Mouse (Mus musculus) intestine, embryonic 14.5 days (tissue): ENCODE measurements around the gene Cyp39a1. TPM values are rescaled to one million over a fixed set of nuclear protein-coding genes. Genes with fewer than 3 reads are reported as not detected.

Experiments
- ATAC-seq: fragments of 200-750 bp; cut with Nextera tagmentation; replicated peaks from 2 replicates; pipeline ENCODE4 v1.8.0; 2017; ENCODE audit warnings: low read depth, moderate number of reproducible peaks, moderate TSS enrichment, moderate library complexity; ENCODE audit not compliant: low FRiP score, low TSS enrichment
- DNase-seq: peaks from one replicate; pipeline ENCODE4 v3.0.0-alpha.2; 2018; ENCODE audit warnings: low spot score
- H3K27ac ChIP-seq: fragments of 300-500 bp; sonication (generic); 2 replicates; pipeline ENCODE4 v1.5.1; 2014; ENCODE audit warnings: low read depth, mild to moderate bottlenecking, control low read depth
- H3K27me3 ChIP-seq: fragments of 300-500 bp; sonication (generic); replicated peaks from 2 replicates; pipeline ENCODE4 v1.6.1; 2014; ENCODE audit warnings: low read length, control low read depth; ENCODE audit not compliant: control insufficient read depth, insufficient read depth
- H3K36me3 ChIP-seq: fragments of 300-500 bp; sonication (generic); 2 replicates; pipeline ENCODE4 v1.6.1; 2014; ENCODE audit warnings: low read length, control low read depth; ENCODE audit not compliant: control insufficient read depth, insufficient read depth
- H3K4me1 ChIP-seq: fragments of 300-500 bp; sonication (generic); replicated peaks from 2 replicates; pipeline ENCODE4 v1.6.1; 2014; ENCODE audit warnings: low read length, control low read depth, mixed read lengths; ENCODE audit not compliant: control insufficient read depth, insufficient read depth
- H3K4me2 ChIP-seq: fragments of 300-500 bp; sonication (generic); 2 replicates; pipeline ENCODE4 v1.6.1; 2014; ENCODE audit warnings: low read length
- H3K4me3 ChIP-seq: fragments of 300-500 bp; sonication (generic); 2 replicates; pipeline ENCODE4 v1.5.1; 2014; ENCODE audit warnings: low read depth, low read length, control low read depth, mixed read lengths
- H3K9ac ChIP-seq: fragments of 300-500 bp; sonication (generic); 2 replicates; pipeline ENCODE4 v1.6.1; 2014; ENCODE audit warnings: mild to moderate bottlenecking, low read length
- H3K9me3 ChIP-seq: fragments of 300-500 bp; sonication (generic); 2 replicates; pipeline ENCODE4 v1.6.1; 2016; ENCODE audit warnings: low read length, control low read depth; ENCODE audit not compliant: control insufficient read depth
- WGBS: fragments of 180-500 bp; shearing (Covaris S2); extraction: QIAGEN DNeasy Blood & Tissue Kit; methylation state at CpG from one replicate; pipeline ENCODE4 v1.1.7; 2014; 5-methylcytosine and 5-hydroxymethylcytosine counted together
- polyA plus RNA-seq: library from polyadenylated mRNA; unstranded; fragments of >200 nt; fragmentation: Nextera tagmentation; extraction: Ambion mirVana; gene quantifications from 2 replicates; pipeline ENCODE4 v1.2.1, GENCODE M21; 2014

The Cyp39a1 gene
- polyA plus RNA-seq, 1 experiment from 2014 or later: 17.0 TPM

DNA sequence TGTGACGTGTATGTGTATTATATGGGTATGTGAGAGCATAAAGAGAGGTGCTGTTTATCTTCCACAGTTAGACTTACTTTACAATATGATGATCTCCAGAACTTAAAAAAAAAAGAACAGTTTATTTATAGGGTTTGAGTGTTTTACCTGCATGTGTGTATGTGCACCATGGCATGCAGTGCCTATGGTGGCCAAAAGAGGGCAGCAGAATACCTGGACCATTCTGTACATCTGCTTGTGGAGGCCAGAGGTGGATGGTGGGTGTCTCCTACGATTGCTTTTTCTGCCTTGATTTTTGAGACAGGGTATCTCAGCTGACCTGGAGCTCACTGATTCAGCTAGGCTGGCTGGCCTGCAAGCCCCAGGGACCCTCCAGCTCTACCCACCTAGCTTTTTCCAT lies 57.3 kb downstream of the Cyp39a1 start:
- H3K27me3 ChIP-seq: no peaks in the 10 kb centered on the region
- 0 out of 2 replicates have a peak, but pooled peaks cover 4% of the 10 kb centered on the region for H3K9me3 ChIP-seq
- H3K36me3 ChIP-seq: no peaks in the 10 kb centered on the region
- H3K4me3 ChIP-seq: no peak overlapping the region
- WGBS: 95% methylated on average over 2 of the region's 2 CpGs
- no peak overlapping the region for H3K4me2 ChIP-seq
- H3K27ac ChIP-seq: no peak overlapping the region
- no peaks in the 10 kb centered on the region for H3K4me1 ChIP-seq
- DNase-seq (no peak), ATAC-seq (no peak)
- no peak overlapping the region for H3K9ac ChIP-seq

DNA sequence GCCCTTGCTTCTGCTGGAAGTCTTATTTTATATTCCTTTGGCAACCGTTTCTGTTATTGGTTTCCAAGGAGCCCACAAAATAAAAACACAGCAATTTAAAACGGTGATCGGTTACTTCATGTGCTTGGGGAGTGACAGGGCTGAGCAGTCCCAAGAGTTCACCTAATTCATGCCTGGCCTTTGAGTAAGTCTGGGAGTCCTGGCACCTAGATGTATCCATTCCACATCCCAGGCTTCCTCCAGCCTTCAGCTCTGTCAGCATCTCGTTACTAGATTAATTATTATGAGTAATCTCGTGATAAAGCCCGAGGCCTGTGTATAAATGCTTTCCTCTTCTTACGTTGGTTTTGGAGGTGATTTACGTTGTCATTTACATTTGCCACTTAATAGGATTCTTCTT lies 64.1 kb downstream of the Cyp39a1 start:
- no peaks in the 10 kb centered on the region for H3K36me3 ChIP-seq
- no peak overlapping the region for H3K4me2 ChIP-seq
- no peaks in the 10 kb centered on the region for H3K4me1 ChIP-seq
- no peak overlapping the region for H3K27ac ChIP-seq
- WGBS: 62% methylated on average over 8 of the region's 8 CpGs
- no peak overlapping the region for H3K4me3 ChIP-seq
- H3K9me3 ChIP-seq: no peaks in the 10 kb centered on the region
- no peak for ATAC-seq
- H3K9ac ChIP-seq: no peak overlapping the region
- H3K27me3 ChIP-seq: no peaks in the 10 kb centered on the region
- peak; percentile 21 for DNase-seq

DNA sequence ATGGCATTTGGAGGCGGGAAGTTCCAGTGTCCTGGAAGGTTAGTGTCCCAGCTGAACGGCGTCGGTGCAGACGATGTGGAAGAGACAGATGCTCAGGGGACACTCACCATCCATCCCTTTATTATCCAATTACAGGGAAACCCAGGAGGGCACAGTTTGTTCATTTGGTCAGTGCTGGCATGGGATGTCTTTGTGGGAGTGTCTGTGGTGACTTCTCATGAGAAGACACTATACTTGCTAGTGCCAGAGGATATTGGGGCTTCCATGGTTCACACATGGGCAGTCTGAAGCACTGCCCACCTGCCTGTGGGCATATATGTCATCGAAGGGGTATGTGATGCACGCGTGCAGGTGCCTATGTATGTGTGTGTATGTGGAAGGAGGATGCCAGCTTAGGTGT lies 64.8 kb downstream of the Cyp39a1 start:
- Histone ChIP-seq H3K9me3 (no peaks in the 10 kb centered on the region), H3K27me3 (no peaks in the 10 kb centered on the region), H3K9ac (no peak overlapping the region), H3K27ac (no peak overlapping the region), H3K36me3 (no peaks in the 10 kb centered on the region), H3K4me2 (no peak overlapping the region), H3K4me3 (no peak overlapping the region), H3K4me1 (no peaks in the 10 kb centered on the region)
- DNase-seq: peak; percentile 34
- no peak for ATAC-seq
- 82% methylated on average over 8 of the region's 8 CpGs for WGBS

DNA sequence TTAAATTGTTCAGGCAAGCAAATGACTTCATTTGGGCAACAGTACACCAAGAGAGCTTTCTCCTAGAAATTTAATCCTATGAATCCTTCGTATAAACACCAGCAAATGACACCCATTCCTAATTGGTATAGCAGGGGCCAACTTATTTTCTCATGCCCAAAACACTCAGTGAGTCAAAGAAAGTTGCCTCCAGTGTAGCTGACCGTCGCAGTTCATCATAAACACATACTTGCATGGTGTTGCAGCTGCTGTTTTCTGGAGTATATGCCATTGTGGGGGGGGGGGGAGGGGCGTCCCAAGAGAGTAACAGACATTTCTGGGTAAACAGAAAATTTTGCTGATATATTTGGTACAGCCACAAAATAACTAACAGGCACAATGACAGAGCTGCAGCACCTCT lies 67.0 kb downstream of the Cyp39a1 start:
- no peaks in the 10 kb centered on the region for H3K27me3 ChIP-seq
- 69% methylated on average over 4 of the region's 4 CpGs for WGBS
- ATAC-seq (no peak), DNase-seq (peak; percentile 42)
- no peak overlapping the region for H3K4me2 ChIP-seq
- no peak overlapping the region for H3K27ac ChIP-seq
- no peak overlapping the region for H3K4me3 ChIP-seq
- no peaks in the 10 kb centered on the region for H3K36me3 ChIP-seq
- no peaks in the 10 kb centered on the region for H3K9me3 ChIP-seq
- H3K9ac ChIP-seq: no peak overlapping the region
- no peaks in the 10 kb centered on the region for H3K4me1 ChIP-seq

DNA sequence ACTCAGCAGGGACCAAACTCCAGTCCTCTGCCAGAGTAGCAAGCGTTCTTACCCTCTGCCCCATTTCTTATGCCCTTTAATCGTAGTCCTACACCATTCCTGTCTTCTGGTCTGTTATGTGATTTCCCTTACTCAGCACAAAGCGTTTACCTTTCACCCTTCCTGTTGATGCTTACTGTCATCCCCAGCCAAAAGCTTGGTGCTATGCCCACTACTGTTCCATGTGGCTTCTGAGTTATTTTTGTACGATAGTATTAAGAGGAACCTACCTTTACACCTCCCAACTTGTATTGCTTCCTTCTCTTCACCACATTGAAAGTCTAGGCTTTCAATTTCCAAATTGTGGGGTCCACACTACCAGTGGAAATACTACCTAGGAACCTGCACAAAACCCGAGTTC lies 76.7 kb downstream of the Cyp39a1 start:
- Histone ChIP-seq H3K9ac (no peak overlapping the region), H3K27me3 (no peaks in the 10 kb centered on the region), H3K36me3 (no peaks in the 10 kb centered on the region), H3K4me3 (no peak overlapping the region), H3K4me2 (no peak overlapping the region), H3K9me3 (peaks cover 12% of the 10 kb centered on the region), H3K4me1 (no peaks in the 10 kb centered on the region), H3K27ac (no peak overlapping the region)
- ATAC-seq (no peak), DNase-seq (no peak)
- WGBS: 80% methylated on average over 5 of the region's 5 CpGs

DNA sequence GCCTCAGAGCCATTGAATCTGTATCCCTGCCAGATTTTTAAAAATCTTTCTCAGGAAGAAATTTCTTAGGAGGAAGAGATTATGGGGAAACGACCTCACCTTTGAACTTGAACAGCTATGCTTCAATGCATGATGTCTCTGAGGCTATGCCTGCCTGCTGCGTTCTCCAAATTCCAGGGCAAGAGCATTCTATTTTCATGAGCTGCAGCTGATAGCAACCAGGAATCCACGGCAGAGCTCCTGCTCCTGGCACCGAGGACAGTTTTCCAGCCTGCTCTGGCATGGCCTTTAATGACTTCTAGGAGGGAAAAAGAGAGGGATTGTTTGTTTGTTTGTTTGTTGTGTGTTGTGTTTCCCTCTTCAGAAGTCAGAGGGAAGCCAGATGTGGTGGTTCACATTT lies 77.2 kb downstream of the Cyp39a1 start:
- peaks cover 12% of the 10 kb centered on the region for H3K9me3 ChIP-seq
- DNase-seq (no peak), ATAC-seq (no peak)
- no peak overlapping the region for H3K4me2 ChIP-seq
- 40% methylated on average over 4 of the region's 4 CpGs for WGBS
- H3K36me3 ChIP-seq: no peaks in the 10 kb centered on the region
- no peaks in the 10 kb centered on the region for H3K4me1 ChIP-seq
- H3K4me3 ChIP-seq: no peak overlapping the region
- H3K9ac ChIP-seq: no peak overlapping the region
- no peaks in the 10 kb centered on the region for H3K27me3 ChIP-seq
- H3K27ac ChIP-seq: no peak overlapping the region

DNA sequence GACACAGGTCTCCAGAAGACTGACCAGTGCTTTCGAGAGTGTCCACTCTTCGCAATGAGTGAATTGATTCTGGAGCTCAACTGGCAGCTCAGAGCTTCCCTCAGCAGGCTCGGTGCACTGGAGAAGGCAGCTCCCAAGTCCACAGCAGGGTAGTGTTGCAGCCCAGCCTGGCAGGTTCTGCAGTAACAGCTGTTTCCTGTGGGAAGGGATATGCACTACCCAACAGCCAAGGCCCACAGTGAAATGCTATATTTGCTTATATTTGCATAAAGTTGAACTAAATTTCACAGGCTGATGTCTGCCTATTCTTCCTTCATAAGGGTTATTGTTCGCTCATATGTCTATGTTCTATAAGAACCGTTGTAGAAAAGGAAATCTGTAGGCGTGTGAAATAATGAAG lies 83.9 kb downstream of the Cyp39a1 start:
- 97% methylated on average over 6 of the region's 6 CpGs for WGBS
- H3K9me3 ChIP-seq: no peaks in the 10 kb centered on the region
- no peak for ATAC-seq
- H3K27me3 ChIP-seq: no peaks in the 10 kb centered on the region
- no peak overlapping the region for H3K4me2 ChIP-seq
- H3K9ac ChIP-seq: no peak overlapping the region
- H3K27ac ChIP-seq: no peak overlapping the region
- no peak overlapping the region for H3K4me3 ChIP-seq
- no peaks in the 10 kb centered on the region for H3K4me1 ChIP-seq
- DNase-seq: no peak
- no peaks in the 10 kb centered on the region for H3K36me3 ChIP-seq

DNA sequence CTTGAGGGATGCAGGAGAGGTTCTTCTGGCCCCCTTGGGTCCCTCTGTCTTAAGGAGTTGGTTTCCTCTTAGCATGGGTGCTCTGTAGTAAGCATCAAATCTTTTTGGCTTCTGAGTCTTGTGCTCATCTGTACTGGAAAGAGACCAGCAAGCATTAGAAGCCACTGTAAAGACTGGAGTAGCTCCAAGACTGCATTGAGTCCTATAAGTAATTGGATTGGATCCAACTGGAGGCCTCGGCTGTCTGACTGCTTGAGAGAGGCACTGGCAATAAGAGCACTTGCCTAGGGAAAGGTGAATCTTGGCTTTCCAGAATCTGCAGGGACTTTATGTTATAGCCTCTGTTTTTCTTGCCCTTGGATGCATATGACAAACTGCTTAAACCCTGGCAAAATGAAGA lies 85.6 kb downstream of the Cyp39a1 start:
- Histone ChIP-seq H3K9ac (no peak overlapping the region), H3K36me3 (no peaks in the 10 kb centered on the region), H3K27me3 (no peaks in the 10 kb centered on the region), H3K4me1 (no peaks in the 10 kb centered on the region), H3K4me3 (no peak overlapping the region), H3K4me2 (no peak overlapping the region), H3K27ac (no peak overlapping the region), H3K9me3 (no peaks in the 10 kb centered on the region)
- no peak for ATAC-seq
- 46% methylated on average over 1 of the region's 1 CpGs for whole genome bisulfite sequencing
- no peak for DNase-seq

DNA sequence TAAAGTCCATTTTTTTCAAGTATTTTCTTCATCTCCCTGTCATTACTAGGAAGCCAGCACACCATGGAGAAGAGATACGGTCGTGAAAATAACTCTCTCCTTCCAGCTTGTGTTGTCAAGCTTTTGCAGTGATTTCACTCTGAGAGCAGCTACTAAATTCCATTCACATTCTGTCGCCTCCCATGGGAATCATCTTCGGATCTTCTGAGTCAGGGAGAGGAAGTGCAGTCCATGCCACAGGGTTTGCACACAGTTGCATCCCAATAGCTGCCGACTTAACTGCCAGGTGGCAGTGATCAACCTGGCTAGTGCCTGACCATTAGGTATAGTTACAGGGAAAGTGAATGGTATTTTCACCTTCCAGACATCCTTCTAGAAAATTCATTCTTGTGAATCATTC lies 87.5 kb downstream of the Cyp39a1 start:
- Histone ChIP-seq H3K4me2 (no peak overlapping the region), H3K27ac (no peak overlapping the region), H3K9ac (no peak overlapping the region), H3K36me3 (no peaks in the 10 kb centered on the region), H3K4me1 (no peaks in the 10 kb centered on the region), H3K4me3 (no peak overlapping the region), H3K9me3 (no peaks in the 10 kb centered on the region), H3K27me3 (no peaks in the 10 kb centered on the region)
- DNase-seq (no peak), ATAC-seq (no peak)
- WGBS: 47% methylated on average over 5 of the region's 5 CpGs
